Mouse (Mus musculus) cerebellum, adult 2 months (tissue): ENCODE measurements around the gene Lrba.

Experiments
- CTCF ChIP-seq: fragments of 200-500 bp; IDR thresholded peaks from 2 replicates; pipeline ENCODE4 v1.5.1; 2011; ENCODE audit warnings: low read depth, mild to moderate bottlenecking, control low read depth, low read length, moderate library complexity, borderline replicate concordance; ENCODE audit not compliant: insufficient read depth
- POLR2A ChIP-seq: fragments of 200-500 bp; IDR thresholded peaks from 2 replicates; pipeline ENCODE4 v1.6.1; 2011; ENCODE audit warnings: low read length, control low read depth, borderline replicate concordance; ENCODE audit not compliant: insufficient read depth

GRCm38 (mm10) chr3:86759834-86760233 is 535.4 kb downstream of the Lrba start:
- no peak for TF ChIP-seq POLR2A
- TF ChIP-seq CTCF: no peak
